Mouse (Mus musculus) stomach, postnatal 0 days (tissue): ENCODE measurements at regions not wholly inside any gene's neighbourhood (a gene's known extent, or its start where the extent isn't known, plus 50 kb on each side); places are given as distances from the start of the nearest gene placed in this dataset.

ENCODE experiments used
- ATAC-seq: fragments of 200-750 bp; cut with Nextera tagmentation; 2 replicates; pipeline ENCODE4 v1.8.0; 2017; ENCODE audit not compliant: low FRiP score, low TSS enrichment
- DNase-seq: peaks from one replicate; pipeline ENCODE4 v3.0.0-alpha.2; 2016; ENCODE audit warnings: low spot score
- H3K27ac ChIP-seq: fragments of 300-500 bp; sonication (generic); replicated peaks from 2 replicates; pipeline ENCODE4 v1.5.1; 2014; ENCODE audit warnings: mild to moderate bottlenecking, control low read depth
- H3K27me3 ChIP-seq: fragments of 300-500 bp; sonication (generic); 2 replicates; pipeline ENCODE4 v1.6.1; 2014; ENCODE audit warnings: low read length; ENCODE audit not compliant: control insufficient read depth, insufficient read depth
- H3K36me3 ChIP-seq: fragments of 300-500 bp; sonication (generic); 2 replicates; pipeline ENCODE4 v1.6.1; 2014; ENCODE audit warnings: low read length, mixed read lengths; ENCODE audit not compliant: control insufficient read depth, insufficient read depth
- H3K4me1 ChIP-seq: fragments of 300-500 bp; sonication (generic); replicated peaks from 2 replicates; pipeline ENCODE4 v1.6.1; 2014; ENCODE audit warnings: antibody characterized with exemption; ENCODE audit not compliant: control insufficient read depth, insufficient read depth
- H3K4me2 ChIP-seq: fragments of 300-500 bp; sonication (generic); replicated peaks from 2 replicates; pipeline ENCODE4 v1.6.1; 2014; ENCODE audit warnings: low read depth, mild to moderate bottlenecking, control low read depth, moderate library complexity
- H3K4me3 ChIP-seq: fragments of 300-500 bp; sonication (generic); 2 replicates; pipeline ENCODE4 v1.5.1; 2014; ENCODE audit warnings: low read depth, low read length, control low read depth
- H3K9ac ChIP-seq: fragments of 300-500 bp; sonication (generic); 2 replicates; pipeline ENCODE4 v1.6.1; 2014; ENCODE audit warnings: mild to moderate bottlenecking, low read length, control low read depth, mixed read lengths
- H3K9me3 ChIP-seq: fragments of 300-500 bp; sonication (generic); 2 replicates; pipeline ENCODE4 v1.6.1; 2016; ENCODE audit warnings: low read length; ENCODE audit not compliant: control insufficient read depth
- CTCF ChIP-seq: IDR thresholded peaks from 2 replicates; pipeline ENCODE4 v1.5.1; 2016; ENCODE audit warnings: antibody characterized with exemption, low read depth, mild to moderate bottlenecking, moderate library complexity
- EP300 ChIP-seq: optimal IDR thresholded peaks from 2 replicates; pipeline ENCODE3; 2016; ENCODE audit warnings: antibody characterized with exemption
- WGBS: fragments of 180-500 bp; shearing (Covaris S2); extraction: QIAGEN DNeasy Blood & Tissue Kit; methylation state at CpG from one replicate; pipeline ENCODE4 v1.1.7; 2014; 5-methylcytosine and 5-hydroxymethylcytosine counted together

DNA sequence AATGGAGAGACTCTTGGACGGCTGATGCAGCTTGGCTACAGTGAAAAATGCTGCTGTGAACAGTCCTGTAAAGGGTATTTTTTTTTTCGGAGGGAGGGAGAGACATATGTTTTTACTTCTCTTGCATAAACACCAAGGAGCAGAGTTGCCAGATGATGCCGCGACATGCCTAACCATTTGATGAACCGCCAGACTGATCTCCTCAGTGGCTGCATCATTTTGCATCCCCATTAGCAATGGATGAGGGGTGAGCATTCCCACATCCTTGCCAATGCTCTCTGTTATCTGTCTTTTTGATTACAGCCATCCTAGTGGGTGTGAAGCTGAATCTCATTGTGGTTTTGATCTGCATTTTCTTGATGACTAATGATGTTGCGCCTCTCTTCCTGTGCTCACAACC is 97.8 kb downstream of the Trim29 start:
- TF ChIP-seq CTCF (no peak), EP300 (no peak)
- no peak for ATAC-seq
- H3K9me3 ChIP-seq: no peaks in the 10 kb centered on the region
- DNase-seq: no peak
- no peaks in the 10 kb centered on the region for H3K4me1 ChIP-seq
- H3K36me3 ChIP-seq: no peaks in the 10 kb centered on the region
- H3K4me3 ChIP-seq: no peak overlapping the region
- no peak overlapping the region for H3K9ac ChIP-seq
- H3K27ac ChIP-seq: no peak overlapping the region
- no peaks in the 10 kb centered on the region for H3K27me3 ChIP-seq
- H3K4me2 ChIP-seq: no peak overlapping the region
- 58% methylated on average over 6 of the region's 6 CpGs for WGBS

DNA sequence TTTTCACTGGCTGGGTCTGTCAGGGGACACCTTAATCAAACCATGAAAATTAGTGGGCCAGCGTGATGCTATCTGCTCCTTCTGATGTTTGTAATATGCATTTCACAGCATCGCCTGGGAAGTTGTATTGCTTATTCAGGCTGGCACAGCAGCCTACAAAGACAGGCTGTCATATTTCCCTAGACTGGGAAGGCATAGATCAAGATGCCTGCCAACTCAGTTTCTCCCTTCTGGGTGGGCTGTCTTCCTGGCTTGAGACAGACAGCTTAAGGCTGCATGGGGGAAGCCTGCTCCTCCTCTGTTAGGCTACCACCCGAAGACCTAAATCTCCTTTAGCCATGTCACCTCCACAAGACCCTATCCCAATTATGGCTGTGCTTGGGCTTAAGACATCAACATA is 101.8 kb downstream of the Trim29 start:
- Histone ChIP-seq H3K36me3 (no peaks in the 10 kb centered on the region), H3K4me1 (no peaks in the 10 kb centered on the region)
- 64% methylated on average over 3 of the region's 3 CpGs for WGBS

DNA sequence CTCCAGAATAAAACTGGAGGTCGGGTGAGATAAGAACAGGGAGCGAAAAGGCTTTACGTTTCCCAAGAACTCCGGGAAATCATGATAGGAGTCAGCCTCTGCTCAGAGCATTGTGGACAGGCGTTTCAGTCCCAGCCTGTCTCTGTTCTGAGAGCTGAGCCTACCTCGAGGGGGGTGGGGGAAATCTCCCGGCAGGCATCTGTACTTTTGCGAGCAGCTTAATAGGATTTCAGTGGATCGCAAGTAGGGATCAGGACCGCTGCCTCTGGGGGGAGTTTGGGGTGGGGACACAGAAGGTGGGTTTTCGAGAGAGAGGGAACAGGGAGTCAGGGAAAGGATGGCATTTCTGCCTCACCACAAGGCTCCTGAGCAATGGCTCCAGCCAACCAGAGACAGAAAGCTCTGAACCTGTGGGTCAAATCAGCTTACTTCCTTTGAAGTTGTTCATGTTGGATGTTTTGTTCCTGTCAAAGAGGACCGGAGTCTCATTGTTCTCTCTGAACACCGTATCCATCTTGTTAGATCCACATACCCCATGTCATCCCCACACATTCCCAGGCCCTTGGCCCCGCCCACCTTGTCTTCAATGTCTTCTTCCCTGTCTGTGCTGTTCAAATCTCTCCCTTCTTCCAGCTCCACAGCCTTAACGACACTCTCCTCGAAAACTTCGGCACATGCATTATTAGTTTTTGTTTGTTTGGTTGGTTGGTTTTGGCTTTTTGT is 109.5 kb downstream of the Trim29 start:
- DNase-seq: no peak
- Histone ChIP-seq H3K27ac (no peak overlapping the region), H3K4me3 (no peak overlapping the region), H3K4me2 (no peak overlapping the region), H3K9me3 (no peaks in the 10 kb centered on the region), H3K4me1 (no peaks in the 10 kb centered on the region), H3K9ac (no peak overlapping the region), H3K36me3 (no peaks in the 10 kb centered on the region), H3K27me3 (no peaks in the 10 kb centered on the region)
- WGBS: 27% methylated on average over 17 of the region's 17 CpGs
- ATAC-seq: no peak
- TF ChIP-seq CTCF (no peak), EP300 (no peak)

More for the DNA sequence above, 101.8 kb downstream of the Trim29 start:
- Histone ChIP-seq H3K27me3 (no peaks in the 10 kb centered on the region), H3K4me2 (no peak overlapping the region), H3K4me3 (no peak overlapping the region), H3K9ac (no peak overlapping the region), H3K9me3 (no peaks in the 10 kb centered on the region), H3K27ac (no peak overlapping the region)
- no peak for TF ChIP-seq EP300
- no peak for TF ChIP-seq CTCF
- ATAC-seq: no peak
- DNase-seq: no peak

DNA sequence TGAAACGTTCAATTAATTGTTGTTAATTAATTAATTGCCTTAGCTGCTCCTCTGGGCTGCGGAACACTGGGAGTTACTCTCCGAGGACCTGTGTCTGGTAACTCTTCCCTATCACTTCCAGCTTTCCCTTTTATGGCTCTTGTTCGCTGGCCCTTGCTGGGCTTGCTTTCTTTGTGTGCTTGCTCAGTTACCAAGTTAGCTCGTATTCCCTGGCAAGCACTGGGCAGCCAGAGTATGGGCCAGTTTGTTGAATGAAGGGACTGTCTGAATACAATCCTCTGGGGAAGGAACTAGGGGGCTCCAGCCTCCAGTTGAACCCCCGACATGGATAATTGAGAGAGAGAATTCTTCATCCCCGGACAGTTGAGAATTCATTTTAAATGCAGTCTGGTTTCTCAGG is 116.4 kb downstream of the Trim29 start:
- TF ChIP-seq EP300 (no peak), CTCF (no peak)
- H3K27ac ChIP-seq: no peak overlapping the region
- H3K4me3 ChIP-seq: no peak overlapping the region
- no peak overlapping the region for H3K9ac ChIP-seq
- no peak overlapping the region for H3K4me2 ChIP-seq
- ATAC-seq (no peak), DNase-seq (no peak)
- 59% methylated on average over 7 of the region's 7 CpGs for WGBS
- no peaks in the 10 kb centered on the region for H3K36me3 ChIP-seq
- no peaks in the 10 kb centered on the region for H3K27me3 ChIP-seq
- no peaks in the 10 kb centered on the region for H3K4me1 ChIP-seq
- no peaks in the 10 kb centered on the region for H3K9me3 ChIP-seq

DNA sequence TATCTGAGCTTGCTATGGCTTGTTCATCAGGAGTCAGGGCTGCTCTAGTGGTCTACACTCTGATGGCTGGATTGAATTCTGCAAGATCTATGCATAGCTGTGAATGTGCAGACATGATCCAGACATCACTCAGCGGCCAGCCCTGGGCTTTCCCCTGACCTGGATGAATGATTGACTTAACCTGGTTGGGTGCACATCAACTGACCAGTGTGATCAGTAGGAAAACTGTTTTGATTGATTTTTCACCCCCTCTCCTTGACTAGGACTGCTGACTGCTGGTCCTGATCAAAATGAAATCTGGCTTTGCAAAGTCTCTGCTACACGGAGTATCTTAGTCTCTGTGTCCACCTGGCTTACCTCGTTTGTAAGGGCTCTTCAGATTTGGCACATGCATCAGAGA is 123.3 kb downstream of the Trim29 start:
- Histone ChIP-seq H3K4me3 (no peak overlapping the region), H3K4me2 (no peak overlapping the region), H3K36me3 (no peaks in the 10 kb centered on the region), H3K4me1 (no peaks in the 10 kb centered on the region), H3K9ac (no peak overlapping the region), H3K27ac (no peak overlapping the region), H3K9me3 (no peaks in the 10 kb centered on the region), H3K27me3 (no peaks in the 10 kb centered on the region)
- ATAC-seq: no peak
- TF ChIP-seq CTCF: no peak
- TF ChIP-seq EP300: no peak
- no peak for DNase-seq
- 64% methylated on average over 3 of the region's 3 CpGs for WGBS

DNA sequence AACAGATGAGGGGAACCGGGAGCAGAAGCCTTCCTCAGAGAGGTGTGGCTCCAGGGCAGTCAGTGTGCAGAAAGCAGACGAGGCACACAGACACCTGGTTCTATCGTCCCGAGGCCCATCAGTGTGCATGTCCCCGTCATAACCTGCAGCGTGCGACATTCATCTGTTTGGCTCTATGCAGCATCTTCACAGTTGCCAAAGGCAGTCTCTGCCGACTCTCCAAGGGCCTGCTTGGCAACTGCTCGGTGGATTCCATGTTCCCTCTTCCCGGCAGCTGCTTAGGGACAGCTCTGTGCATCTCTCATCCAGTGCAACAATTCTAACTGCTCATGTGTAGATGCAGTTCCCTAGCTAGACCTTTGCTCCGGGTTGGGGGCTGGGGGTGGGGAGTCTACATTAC is 127.8 kb downstream of the Trim29 start:
- H3K27ac ChIP-seq: no peak overlapping the region
- H3K9ac ChIP-seq: no peak overlapping the region
- H3K4me1 ChIP-seq: no peaks in the 10 kb centered on the region
- H3K36me3 ChIP-seq: no peaks in the 10 kb centered on the region
- H3K9me3 ChIP-seq: no peaks in the 10 kb centered on the region
- ATAC-seq: no peak
- 78% methylated on average over 11 of the region's 11 CpGs for WGBS
- no peak overlapping the region for H3K4me2 ChIP-seq
- H3K4me3 ChIP-seq: no peak overlapping the region
- TF ChIP-seq CTCF (no peak), EP300 (no peak)
- DNase-seq: no peak
- no peaks in the 10 kb centered on the region for H3K27me3 ChIP-seq
